Mouse (Mus musculus) ES-E14 (cell line): ENCODE measurements around the gene Kdm4a.

Experiments
- HCFC1 ChIP-seq: IDR thresholded peaks from 2 replicates; pipeline ENCODE4 v1.6.1; 2012; ENCODE audit warnings: low read length, inconsistent platforms, borderline replicate concordance; ENCODE audit not compliant: insufficient read depth
- MAFK ChIP-seq: IDR thresholded peaks from 2 replicates; pipeline ENCODE4 v1.6.1; 2014; ENCODE audit warnings: mild to moderate bottlenecking, low read depth, low read length, inconsistent platforms; ENCODE audit not compliant: insufficient read depth
- ZNF384 ChIP-seq: IDR thresholded peaks from 2 replicates; pipeline ENCODE4 v1.6.1; 2012; ENCODE audit warnings: low read depth, low read length, inconsistent platforms

DNA sequence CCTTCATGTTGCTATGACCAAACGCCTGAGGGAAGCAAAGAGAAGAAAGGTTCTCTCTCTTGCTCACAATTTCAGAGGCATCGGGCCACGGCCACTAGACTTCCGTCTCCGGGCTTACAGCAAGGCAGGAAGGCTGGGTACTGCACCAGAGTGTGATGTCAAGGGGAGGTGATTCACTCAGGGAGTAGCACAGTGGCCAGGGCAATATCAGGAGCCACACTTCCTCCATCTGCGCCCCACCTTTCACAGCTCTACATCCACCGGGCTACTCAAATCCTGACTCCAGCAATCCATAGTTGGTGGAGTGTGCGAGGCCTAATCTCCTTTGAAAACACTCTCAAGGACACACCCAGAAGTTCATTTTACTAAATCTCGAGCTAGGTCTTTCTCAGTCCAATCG lies 62.3 kb downstream of the Kdm4a start:
- TF ChIP-seq ZNF384, result no peak
- TF ChIP-seq MAFK, result no peak
- no peak for TF ChIP-seq HCFC1
